Mouse (Mus musculus) hematopoietic stem cell, adult 5-6 weeks (primary cell): ENCODE data around the gene Rilp. TPM values are rescaled to one million over a fixed set of nuclear protein-coding genes. Genes with fewer than 3 reads are reported as not detected.

ENCODE experiments used
- total RNA-seq: library from RNA; stranded (forward); fragments of 172-1452, 232-1000 nt; gene quantifications from 2 replicates; pipeline ENCODE4 v1.2.3, GENCODE M21; 2017

Rilp gene
- total RNA-seq, 1 experiment from 2014 or later: not detected

Other genes with a start within 250 kb of the Rilp start
- 144 and 160 TPM in 2 replicates for gene Rpa1, start 161.8 kb upstream of the Rilp start, total RNA-seq
- gene Smyd4, start 161.7 kb upstream of the Rilp start, total RNA-seq: 13.0 and 22.1 TPM in 2 replicates
- gene Serpinf1, start 87.4 kb upstream of the Rilp start, total RNA-seq: 60.5 and 70.1 TPM in 2 replicates
- not detected in 2 replicates for gene Serpinf2, start 70.5 kb upstream of the Rilp start, total RNA-seq
- 4.5 and 6.0 TPM in 2 replicates for gene Wdr81, start 55.4 kb upstream of the Rilp start, total RNA-seq
- 24.7 and 33.5 TPM in 2 replicates for gene Tlcd2, start 48.4 kb upstream of the Rilp start, total RNA-seq
- 113 and 126 TPM in 2 replicates for gene Prpf8, start 23.3 kb upstream of the Rilp start, total RNA-seq
- gene Scarf1, start 3.4 kb downstream of the Rilp start, total RNA-seq: 12.2 and 17.8 TPM in 2 replicates
- 8.9 and 17.5 TPM in 2 replicates for gene Slc43a2, start 21.6 kb downstream of the Rilp start, total RNA-seq
- 55.5 and 98.3 TPM in 2 replicates for gene Pitpna, start 78.0 kb downstream of the Rilp start, total RNA-seq
- gene Inpp5k, start 120.9 kb downstream of the Rilp start, total RNA-seq: 54.1 and 59.6 TPM in 2 replicates
- 28.3 and 35.9 TPM in 2 replicates for gene Myo1c, start 140.4 kb downstream of the Rilp start, total RNA-seq
- gene Crk, start 169.2 kb downstream of the Rilp start, total RNA-seq: 50.9 and 61.0 TPM in 2 replicates
- gene Ywhae, start 222.8 kb downstream of the Rilp start, total RNA-seq: 363 and 366 TPM in 2 replicates